In genomic region chr2:85014588-85014982, GRCm38 (mm10) we compare ENCODE assay signal across 24 mouse cellular contexts. TPM values are rescaled to one million over a fixed set of nuclear protein-coding genes. Genes with fewer than 3 reads are reported as not detected.
DNase-seq lines count a peak whose midpoint lies in the region; ATAC-seq and TF ChIP-seq lines count a peak whose summit lies in the region.
"Had no signal": no experiment of that assay in that cellular context is flagged by ENCODE, and none has a peak within 500 bp of the region (broad histone marks: within the 10 kb centered on the region; RNA-seq: fewer than 3 reads in every experiment).

No protein-coding gene starts in this region.

- H3K27me3 ChIP-seq in hindbrain, postnatal 0 days (ENCODE audit: insufficient read depth, low read length): no peaks in the 10 kb centered on the region
- no peaks in the 10 kb centered on the region for H3K27me3 ChIP-seq in hindbrain, embryonic 16.5 days (replicated peaks; ENCODE audit: control insufficient read depth, insufficient read depth, low read length)
- H3K27me3 ChIP-seq in neural tube, embryonic 12.5 days (replicated peaks): no peaks in the 10 kb centered on the region
- H3K27me3 ChIP-seq in neural tube, embryonic 13.5 days: no peaks in the 10 kb centered on the region
- H3K27me3 ChIP-seq: embryonic facial prominence, embryonic 12.5 days; kidney, embryonic 15.5 days; stomach, embryonic 15.5 days had no signal

- no peak overlapping the region for H3K27ac ChIP-seq in hindbrain, postnatal 0 days
- no peak overlapping the region for H3K27ac ChIP-seq in hindbrain, embryonic 16.5 days (ENCODE audit: low read depth, low read length)
- no peak overlapping the region for H3K27ac ChIP-seq in neural tube, embryonic 12.5 days
- H3K27ac ChIP-seq in neural tube, embryonic 13.5 days (replicated peaks): 0 out of 2 replicates have a peak overlapping the region, but pooled peaks have one; percentile 11
- H3K27ac ChIP-seq: embryonic facial prominence, embryonic 12.5 days; kidney, embryonic 15.5 days; limb, embryonic 10.5 days; stomach, embryonic 15.5 days had no signal

- H3K9ac ChIP-seq in hindbrain, postnatal 0 days (replicated peaks; ENCODE audit: low read length): no peak overlapping the region
- H3K9ac ChIP-seq in hindbrain, embryonic 16.5 days (ENCODE audit: low read depth, low read length): no peak overlapping the region
- H3K9ac ChIP-seq in neural tube, embryonic 12.5 days: no peak overlapping the region
- H3K9ac ChIP-seq in neural tube, embryonic 13.5 days: no peak overlapping the region
- H3K9ac ChIP-seq: embryonic facial prominence, embryonic 12.5 days; kidney, embryonic 15.5 days; stomach, embryonic 15.5 days had no signal

- H3K4me3 ChIP-seq in hindbrain, postnatal 0 days (ENCODE audit: low read length): no peak overlapping the region
- no peak overlapping the region for H3K4me3 ChIP-seq in hindbrain, embryonic 16.5 days (ENCODE audit: low read length)
- no peak overlapping the region for H3K4me3 ChIP-seq in neural tube, embryonic 12.5 days
- no peak overlapping the region for H3K4me3 ChIP-seq in neural tube, embryonic 13.5 days
- H3K4me3 ChIP-seq: embryonic facial prominence, embryonic 12.5 days; kidney, embryonic 15.5 days; limb, embryonic 10.5 days; stomach, embryonic 15.5 days had no signal

- WGBS in hindbrain, postnatal 0 days: 61% methylated on average over 3 of the region's 3 CpGs
- 59% methylated on average over 3 of the region's 3 CpGs for WGBS in hindbrain, embryonic 16.5 days
- 53% methylated on average over 3 of the region's 3 CpGs for WGBS in neural tube, embryonic 12.5 days
- WGBS in neural tube, embryonic 13.5 days: 36% methylated on average over 3 of the region's 3 CpGs

- H3K4me1 ChIP-seq in hindbrain, postnatal 0 days (ENCODE audit: insufficient read depth, low read length): no peaks in the 10 kb centered on the region
- no peaks in the 10 kb centered on the region for H3K4me1 ChIP-seq in hindbrain, embryonic 16.5 days (ENCODE audit: control insufficient read depth, insufficient read depth, low read depth, low read length)
- no peaks in the 10 kb centered on the region for H3K4me1 ChIP-seq in neural tube, embryonic 12.5 days
- H3K4me1 ChIP-seq in neural tube, embryonic 13.5 days (replicated peaks): peaks cover 17% of the 10 kb centered on the region

- no peak for DNase-seq in hindbrain, postnatal 0 days (ENCODE audit: low spot score)
- no peak for DNase-seq in neural tube, embryonic 10.5 days (ENCODE audit: extremely low spot score, low spot score)
- no peak for DNase-seq in right cerebral cortex, postnatal 25 days
- no peak for DNase-seq in ovary, postnatal 10 days (ENCODE audit: low spot score)
- DNase-seq: cerebellum, postnatal 25 days; gastrocnemius, postnatal 10 days; heart, postnatal 14 days; lung, adult 18-20 months; lung, postnatal 36 days; midbrain, embryonic 14.5 days; right cerebral cortex, adult 18-20 months; spleen, adult 18-20 months; thymus, postnatal 14 days had no signal

- no peak overlapping the region for H3K4me2 ChIP-seq in hindbrain, postnatal 0 days (ENCODE audit: low read depth, low read length)
- H3K4me2 ChIP-seq in hindbrain, embryonic 16.5 days (ENCODE audit: low read length): no peak overlapping the region
- no peak overlapping the region for H3K4me2 ChIP-seq in neural tube, embryonic 12.5 days (replicated peaks)
- no peak overlapping the region for H3K4me2 ChIP-seq in neural tube, embryonic 13.5 days
- H3K4me2 ChIP-seq: embryonic facial prominence, embryonic 12.5 days; kidney, embryonic 15.5 days; stomach, embryonic 15.5 days had no signal

- H3K36me3 ChIP-seq in hindbrain, postnatal 0 days (ENCODE audit: insufficient read depth, low read length): no peaks in the 10 kb centered on the region
- no peaks in the 10 kb centered on the region for H3K36me3 ChIP-seq in hindbrain, embryonic 16.5 days (ENCODE audit: control insufficient read depth, insufficient read depth, low read length)
- H3K36me3 ChIP-seq in neural tube, embryonic 12.5 days: no peaks in the 10 kb centered on the region
- H3K36me3 ChIP-seq in neural tube, embryonic 13.5 days: no peaks in the 10 kb centered on the region
- H3K36me3 ChIP-seq: embryonic facial prominence, embryonic 12.5 days; kidney, embryonic 15.5 days; limb, embryonic 10.5 days; stomach, embryonic 15.5 days had no signal

- peak; percentile 35; the same call in 1 of the 2 replicates for ATAC-seq in hindbrain, postnatal 0 days
- no peak for ATAC-seq in hindbrain, embryonic 16.5 days
- peak; percentile 67; the same call in 1 of the 2 replicates for ATAC-seq in neural tube, embryonic 12.5 days (ENCODE audit: low FRiP score, low read depth)
- ATAC-seq in hematopoietic stem cell, adult 5-6 weeks (replicated peaks in 1 of 2; ENCODE audit: insufficient read depth in 1 of 2, low FRiP score in 2 of 2, low TSS enrichment in 1 of 2, low read depth in 1 of 2, poor library complexity in 2 of 2, severe bottlenecking in 2 of 2): peak; percentile 79 to 87
- peak; percentile 47; the same call in 1 of the 2 replicates for ATAC-seq in neural tube, embryonic 13.5 days (ENCODE audit: low read depth)
- ATAC-seq: CD4-positive, CD25-positive, alpha-beta regulatory T cell, adult 4 months had no signal

- no peaks in the 10 kb centered on the region for H3K9me3 ChIP-seq in hindbrain, postnatal 0 days (ENCODE audit: low read length)
- no peaks in the 10 kb centered on the region for H3K9me3 ChIP-seq in hindbrain, embryonic 16.5 days (ENCODE audit: control insufficient read depth, low read length)
- no peaks in the 10 kb centered on the region for H3K9me3 ChIP-seq in neural tube, embryonic 12.5 days
- no peaks in the 10 kb centered on the region for H3K9me3 ChIP-seq in neural tube, embryonic 13.5 days
- H3K9me3 ChIP-seq: embryonic facial prominence, embryonic 12.5 days; kidney, embryonic 15.5 days; limb, embryonic 10.5 days; stomach, embryonic 15.5 days had no signal

- TF ChIP-seq CTCF in hindbrain, postnatal 0 days (IDR thresholded peaks at IDR 0.05; ENCODE audit: low read depth): no peak

RNA-seq across cellular contexts. Expression of gene Ssrp1, which starts 22.4 kb away (rescaled TPM):
- 178 and 196 TPM in 2 replicates for total RNA-seq in hindbrain, postnatal 0 days (2014; rRNA removed)
- 141 and 142 TPM in 2 replicates for polyA plus RNA-seq in hindbrain, postnatal 0 days (2015; fragmentation: Nextera tagmentation; extraction: Ambion mirVana)
- 156 and 166 TPM in 2 replicates for polyA plus RNA-seq in hindbrain, embryonic 16.5 days (2015; fragmentation: Nextera tagmentation; extraction: Ambion mirVana)
- polyA plus RNA-seq in neural tube, embryonic 12.5 days (2016; fragmentation: Nextera tagmentation; extraction: Ambion mirVana): 237 and 239 TPM in 2 replicates
- 390 and 439 TPM in 2 replicates for total RNA-seq in hematopoietic stem cell, adult 5-6 weeks (2017)
- 165 and 186 TPM in 2 replicates for polyA plus RNA-seq in neural tube, embryonic 13.5 days (2015; fragmentation: Nextera tagmentation; extraction: Ambion mirVana)

RNA-seq across cellular contexts. Expression of gene P2rx3, which starts 22.7 kb away (rescaled TPM):
- 1.1 and 1.7 TPM in 2 replicates for total RNA-seq in hindbrain, postnatal 0 days (2014; rRNA removed)
- polyA plus RNA-seq in hindbrain, postnatal 0 days (2015; fragmentation: Nextera tagmentation; extraction: Ambion mirVana): 2.6 and 3.3 TPM in 2 replicates
- polyA plus RNA-seq in hindbrain, embryonic 16.5 days (2015; fragmentation: Nextera tagmentation; extraction: Ambion mirVana): 8.0 and 11.2 TPM in 2 replicates
- polyA plus RNA-seq in neural tube, embryonic 12.5 days (2016; fragmentation: Nextera tagmentation; extraction: Ambion mirVana): 40.0 and 51.0 TPM in 2 replicates
- 0.69 TPM in 1 of 2 replicates, not detected in the other for total RNA-seq in hematopoietic stem cell, adult 5-6 weeks (2017)
- 65.1 and 76.0 TPM in 2 replicates for polyA plus RNA-seq in neural tube, embryonic 13.5 days (2015; fragmentation: Nextera tagmentation; extraction: Ambion mirVana)

RNA-seq across cellular contexts. Expression of gene Prg3, which starts 26.6 kb away (rescaled TPM):
- not detected in 2 replicates for total RNA-seq in hindbrain, postnatal 0 days (2014; rRNA removed)
- polyA plus RNA-seq in hindbrain, postnatal 0 days (2015; fragmentation: Nextera tagmentation; extraction: Ambion mirVana): not detected in 2 replicates
- not detected in 2 replicates for polyA plus RNA-seq in hindbrain, embryonic 16.5 days (2015; fragmentation: Nextera tagmentation; extraction: Ambion mirVana)
- 0.46 TPM in 1 of 2 replicates, not detected in the other for polyA plus RNA-seq in neural tube, embryonic 12.5 days (2016; fragmentation: Nextera tagmentation; extraction: Ambion mirVana)
- total RNA-seq in hematopoietic stem cell, adult 5-6 weeks (2017): 3.0 and 8.4 TPM in 2 replicates
- not detected in 2 replicates for polyA plus RNA-seq in neural tube, embryonic 13.5 days (2015; fragmentation: Nextera tagmentation; extraction: Ambion mirVana)
- total RNA-seq: gastrocnemius, postnatal 10 days; heart, postnatal 14 days; layer of hippocampus, postnatal 25 days had no signal
- polyA plus RNA-seq: CD4-positive, CD25-positive, alpha-beta regulatory T cell, adult 4 months; embryonic facial prominence, embryonic 12.5 days; kidney, embryonic 15.5 days; midbrain, embryonic 14.5 days; neural tube, embryonic 14.5 days had no signal

RNA-seq across cellular contexts. Expression of gene Tnks1bp1, which starts 33.2 kb away (rescaled TPM):
- total RNA-seq in hindbrain, postnatal 0 days (2014; rRNA removed): 70.0 and 113 TPM in 2 replicates
- 17.4 and 19.3 TPM in 2 replicates for polyA plus RNA-seq in hindbrain, postnatal 0 days (2015; fragmentation: Nextera tagmentation; extraction: Ambion mirVana)
- polyA plus RNA-seq in hindbrain, embryonic 16.5 days (2015; fragmentation: Nextera tagmentation; extraction: Ambion mirVana): 19.6 and 29.8 TPM in 2 replicates
- 30.1 and 32.2 TPM in 2 replicates for polyA plus RNA-seq in neural tube, embryonic 12.5 days (2016; fragmentation: Nextera tagmentation; extraction: Ambion mirVana)
- 9.9 and 15.9 TPM in 2 replicates for total RNA-seq in hematopoietic stem cell, adult 5-6 weeks (2017)
- polyA plus RNA-seq in neural tube, embryonic 13.5 days (2015; fragmentation: Nextera tagmentation; extraction: Ambion mirVana): 22.6 and 23.4 TPM in 2 replicates

RNA-seq across cellular contexts. Expression of gene Prg2, which starts 34.3 kb away (rescaled TPM):
- total RNA-seq in hindbrain, postnatal 0 days (2014; rRNA removed): not detected in 2 replicates
- polyA plus RNA-seq in hindbrain, postnatal 0 days (2015; fragmentation: Nextera tagmentation; extraction: Ambion mirVana): not detected in 2 replicates
- polyA plus RNA-seq in hindbrain, embryonic 16.5 days (2015; fragmentation: Nextera tagmentation; extraction: Ambion mirVana): 0.45 TPM in 1 of 2 replicates, not detected in the other
- 0.83 and 1.3 TPM in 2 replicates for polyA plus RNA-seq in neural tube, embryonic 12.5 days (2016; fragmentation: Nextera tagmentation; extraction: Ambion mirVana)
- total RNA-seq in hematopoietic stem cell, adult 5-6 weeks (2017): 86.3 and 239 TPM in 2 replicates
- 0.71 and 1.4 TPM in 2 replicates for polyA plus RNA-seq in neural tube, embryonic 13.5 days (2015; fragmentation: Nextera tagmentation; extraction: Ambion mirVana)
- total RNA-seq: heart, postnatal 14 days; layer of hippocampus, postnatal 25 days had no signal
- polyA plus RNA-seq: CD4-positive, CD25-positive, alpha-beta regulatory T cell, adult 4 months; midbrain, embryonic 14.5 days; neural tube, embryonic 14.5 days had no signal
